In the genomic region with DNA sequence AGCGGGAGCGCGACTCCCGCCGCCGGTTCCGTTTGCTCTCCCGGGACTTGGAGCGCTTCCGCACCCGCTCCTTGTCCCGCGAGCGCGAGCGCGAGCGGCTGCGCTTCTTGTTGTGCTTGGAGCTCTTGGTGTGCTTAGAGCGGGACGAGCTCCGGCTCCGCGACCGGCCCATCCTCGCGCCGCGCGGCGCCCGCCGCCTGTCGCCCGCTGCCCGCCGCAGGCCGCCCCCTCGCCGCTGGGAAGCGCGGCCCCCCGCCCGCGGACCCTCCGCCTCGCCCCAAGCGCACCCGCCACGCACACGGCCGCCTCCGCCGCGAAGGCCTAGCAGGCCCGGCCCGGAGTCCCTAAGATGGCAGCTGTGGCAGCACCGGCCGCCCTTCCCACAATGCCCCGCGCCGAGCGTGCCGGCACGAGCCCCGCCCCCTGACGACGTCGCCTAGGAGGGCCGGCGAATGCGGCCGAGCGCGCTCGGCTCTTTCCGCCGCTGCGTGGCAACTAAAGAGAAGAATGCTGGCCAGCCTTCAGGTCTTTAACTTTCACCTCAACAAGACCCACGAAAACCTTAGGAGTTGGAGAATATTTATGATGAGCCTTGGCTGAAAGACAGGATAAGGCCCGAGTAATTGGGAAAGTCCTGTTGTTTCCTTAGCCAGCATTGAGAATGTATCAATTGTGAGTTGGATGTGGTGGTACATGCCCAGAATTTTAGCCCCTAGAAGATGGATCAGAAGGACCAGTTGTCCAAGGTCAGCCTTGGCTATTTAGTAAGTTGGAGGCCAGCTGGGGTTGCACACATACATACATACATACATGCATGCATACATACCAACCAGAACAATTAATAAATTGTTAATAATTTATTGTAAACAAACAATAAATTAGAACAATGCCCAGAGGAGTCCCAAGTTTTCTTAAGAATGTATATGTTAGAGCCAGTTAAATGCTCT, we compare ENCODE assay signal across 8 mouse cellular contexts. TPM values are rescaled to one million over a fixed set of nuclear protein-coding genes. Genes with fewer than 3 reads are reported as not detected.
DNase-seq lines count a peak whose midpoint lies in the region; ATAC-seq lines count a peak whose summit lies in the region.

Gene Arglu1 (minus strand): TSS at position 376 of the 947 bp plus-strand sequence.

- H3K9me3 ChIP-seq in hindbrain, embryonic 15.5 days, result no peaks in the 10 kb centered on the region

- peak; percentile 87 for DNase-seq in R1 (ENCODE audit: low read depth, low spot score)
- peak; percentile 98 to 100 for DNase-seq in cerebellum, postnatal 25 days
- peak; percentile 94 to 95 for DNase-seq in frontal cortex, postnatal 36 days (ENCODE audit: low spot score in 2 of 2)
- peak; percentile 91 for DNase-seq in left cerebral cortex, adult 11 months (ENCODE audit: low spot score)
- peak; percentile 97 to 98 for DNase-seq in lung, postnatal 4 days
- DNase-seq in retina, postnatal 7 days (ENCODE audit: low read depth, low spot score), result peak; percentile 85
- peak; percentile 99 for DNase-seq in urinary bladder, adult 2 months (ENCODE audit: low spot score)

- peak; percentile 96 for ATAC-seq in hindbrain, embryonic 15.5 days (ENCODE audit: low FRiP score, low read depth)

- under 1% methylated on average over 76 of the region's 81 CpGs for WGBS in hindbrain, embryonic 15.5 days

- H3K4me2 ChIP-seq in hindbrain, embryonic 15.5 days, result peak within 1 kb of the TSS; percentile 69

- H3K4me1 ChIP-seq in hindbrain, embryonic 15.5 days (replicated peaks), result peaks cover 40% of the 10 kb centered on the region

- peak within 1 kb of the TSS; percentile 99 for H3K9ac ChIP-seq in hindbrain, embryonic 15.5 days

- peak within 1 kb of the TSS; percentile 98 for H3K27ac ChIP-seq in hindbrain, embryonic 15.5 days (replicated peaks)

- H3K27me3 ChIP-seq in hindbrain, embryonic 15.5 days, result no peaks in the 10 kb centered on the region

- H3K36me3 ChIP-seq in hindbrain, embryonic 15.5 days, result no peaks in the 10 kb centered on the region

- peak within 1 kb of the TSS; percentile 88 for H3K4me3 ChIP-seq in hindbrain, embryonic 15.5 days

RNA-seq across cellular contexts. Expression of gene Arglu1, which starts in this region (rescaled TPM):
- 149 and 154 TPM in 2 replicates for polyA plus RNA-seq in hindbrain, embryonic 15.5 days (2015; fragmentation: Nextera tagmentation; extraction: Ambion mirVana)
- polyA plus RNA-seq in urinary bladder, adult 2 months (2012; rRNA removed), result 107 and 133 TPM in 2 replicates

Comparison
In these comparisons a context has a peak if more than half of its experiments do, and no peak if none do; other contexts are left out.
1. Peak in every context shown above with its lines: DNase-seq, ATAC-seq, H3K4me3 ChIP-seq and H3K27ac ChIP-seq.